In genomic region chr7:118295855-118296254, GRCm38 (mm10) we compare ENCODE assay signal across 8 mouse cellular contexts.
"Had no signal": no experiment of that assay in that cellular context is flagged by ENCODE, and none has a peak within 500 bp of the region (broad histone marks: within the 10 kb centered on the region; RNA-seq: fewer than 3 reads in every experiment).

No protein-coding gene starts in this region.

- H3K27me3 ChIP-seq: midbrain, embryonic 13.5 days; midbrain, embryonic 15.5 days; neural tube, embryonic 12.5 days; stomach, embryonic 15.5 days had no signal

- H3K4me1 ChIP-seq: stomach, embryonic 15.5 days had no signal

- DNase-seq: lung, embryonic 14.5 days; right cerebral cortex, postnatal 14 days had no signal

- H3K9me3 ChIP-seq: midbrain, embryonic 15.5 days; stomach, embryonic 15.5 days had no signal

- H3K4me2 ChIP-seq: lung, embryonic 14.5 days; midbrain, embryonic 11.5 days; midbrain, embryonic 13.5 days; midbrain, embryonic 15.5 days; neural tube, embryonic 12.5 days; stomach, embryonic 15.5 days had no signal

- H3K4me3 ChIP-seq: midbrain, embryonic 13.5 days; midbrain, embryonic 15.5 days; neural tube, embryonic 12.5 days; stomach, embryonic 15.5 days had no signal

- H3K9ac ChIP-seq: lung, embryonic 14.5 days; midbrain, embryonic 13.5 days; midbrain, embryonic 15.5 days; neural tube, embryonic 12.5 days; stomach, embryonic 15.5 days had no signal

- ATAC-seq: midbrain, embryonic 13.5 days; midbrain, embryonic 15.5 days had no signal

- H3K27ac ChIP-seq: midbrain, embryonic 13.5 days; midbrain, embryonic 15.5 days; neural tube, embryonic 12.5 days; stomach, embryonic 15.5 days; stomach, postnatal 0 days had no signal

- H3K36me3 ChIP-seq: midbrain, embryonic 13.5 days; midbrain, embryonic 15.5 days; neural tube, embryonic 12.5 days; stomach, embryonic 15.5 days had no signal
